Mouse (Mus musculus): Measurements from ENCODE around the gene Lgr6. TPM values are rescaled to one million over a fixed set of nuclear protein-coding genes. Genes with fewer than 3 reads are reported as not detected.

The Lgr6 gene
- total and polyA plus RNA-seq, 3 experiments: 0.30 to 0.54 (median 0.38) TPM

DNA sequence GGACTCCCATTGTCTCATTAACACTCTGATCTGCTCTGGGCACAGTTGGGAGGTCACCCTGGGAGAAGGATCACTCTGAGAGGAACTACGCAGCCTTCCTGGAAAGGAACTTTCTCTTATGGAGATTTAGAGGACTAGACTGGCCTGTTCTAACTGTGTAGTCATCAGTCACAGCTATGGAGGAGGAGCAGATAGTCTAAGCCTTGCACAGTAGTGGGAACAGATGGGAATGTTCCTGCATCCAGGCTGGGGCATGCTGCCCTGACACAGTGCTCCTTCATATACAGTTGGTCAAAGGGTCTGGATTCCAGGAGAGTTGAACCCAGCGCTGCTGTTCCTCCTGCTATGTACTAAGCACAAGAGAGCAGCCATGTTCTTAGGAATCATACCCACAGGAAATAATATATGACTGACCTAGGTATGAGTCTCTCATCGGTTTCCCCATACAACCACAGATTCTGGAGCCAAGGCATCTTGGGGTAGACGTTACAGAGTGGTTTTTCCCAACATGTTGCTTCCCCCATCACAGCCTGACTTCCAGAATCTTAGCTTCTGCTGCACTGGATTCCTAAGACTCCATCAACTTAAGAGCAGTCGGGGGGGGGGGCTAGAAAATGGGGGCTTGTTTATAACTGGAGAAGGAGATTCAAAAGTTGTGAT, 84.7 kb downstream of the Lgr6 start:
- TF ChIP-seq GATA1 (IDR thresholded peaks at IDR 0.05; ENCODE audit: borderline replicate concordance, low read length) (no peak), GATA2 (IDR thresholded peaks at IDR 0.05; ENCODE audit: borderline replicate concordance, low read depth, low read length) (no peak), TAL1 (conservative IDR thresholded peaks at IDR 0.05; ENCODE audit: low read depth, low read length) (no peak), CTCF (IDR thresholded peaks at IDR 0.05; ENCODE audit: low read depth, low read length) (no peak), POLR2AphosphoS5 (IDR thresholded peaks at IDR 0.05; ENCODE audit: insufficient replicate concordance, low read depth, low read length) (no peak)
- peaks cover 22% of the 10 kb centered on the region; the same call in 1 of the 2 replicates for H3K27me3 ChIP-seq (ENCODE audit: insufficient read depth, low read length)
- H3K9me3 ChIP-seq (replicated peaks): peaks cover 3% of the 10 kb centered on the region
- no peak overlapping the region for H3K4me3 ChIP-seq (ENCODE audit: low read depth, low read length)
- no peaks in the 10 kb centered on the region for H3K36me3 ChIP-seq (replicated peaks)
- ATAC-seq (ENCODE audit: extremely low read depth, insufficient number of reproducible peaks, low FRiP score, poor library complexity, severe bottlenecking): no peak
- H3K4me1 ChIP-seq (ENCODE audit: insufficient read depth, low read depth, low read length): no peaks in the 10 kb centered on the region
- DNase-seq (ENCODE audit: low spot score): no peak

DNA sequence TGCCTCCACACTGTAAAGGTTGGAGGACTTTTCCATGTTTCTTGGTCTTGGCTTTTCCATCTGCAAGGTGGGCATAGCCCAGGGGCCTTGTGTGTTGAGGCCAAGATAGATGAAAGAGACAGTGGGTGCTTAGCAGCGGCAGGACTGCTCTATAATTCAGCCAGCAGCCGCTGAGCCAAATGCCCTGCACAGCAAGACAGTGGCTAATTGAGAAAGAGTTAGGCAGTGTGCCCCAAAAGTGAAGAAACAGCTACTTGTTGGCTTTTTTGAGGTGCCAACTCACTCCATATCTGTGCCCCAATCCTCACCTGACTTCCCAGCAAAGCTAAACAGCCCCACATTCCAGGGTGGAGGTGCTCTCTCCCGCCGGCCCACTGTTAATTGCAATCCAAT, 85.3 kb downstream of the Lgr6 start:
- no peaks in the 10 kb centered on the region for H3K4me1 ChIP-seq (ENCODE audit: insufficient read depth, low read depth, low read length)
- DNase-seq (ENCODE audit: low spot score) (no peak), ATAC-seq (ENCODE audit: extremely low read depth, insufficient number of reproducible peaks, low FRiP score, poor library complexity, severe bottlenecking) (no peak)
- H3K4me3 ChIP-seq (ENCODE audit: low read depth, low read length): no peak overlapping the region
- no peaks in the 10 kb centered on the region for H3K36me3 ChIP-seq (replicated peaks)
- H3K27me3 ChIP-seq (ENCODE audit: insufficient read depth, low read length): peaks cover 20% of the 10 kb centered on the region
- H3K9me3 ChIP-seq (replicated peaks): peaks cover 3% of the 10 kb centered on the region
- no peak for TF ChIP-seq GATA1 (IDR thresholded peaks at IDR 0.05; ENCODE audit: borderline replicate concordance, low read length)
- no peak for TF ChIP-seq CTCF (IDR thresholded peaks at IDR 0.05; ENCODE audit: low read depth, low read length)
- no peak for TF ChIP-seq TAL1 (conservative IDR thresholded peaks at IDR 0.05; ENCODE audit: low read depth, low read length)
- no peak for TF ChIP-seq POLR2AphosphoS5 (IDR thresholded peaks at IDR 0.05; ENCODE audit: insufficient replicate concordance, low read depth, low read length)
- TF ChIP-seq GATA2 (IDR thresholded peaks at IDR 0.05; ENCODE audit: borderline replicate concordance, low read depth, low read length): no peak

DNA sequence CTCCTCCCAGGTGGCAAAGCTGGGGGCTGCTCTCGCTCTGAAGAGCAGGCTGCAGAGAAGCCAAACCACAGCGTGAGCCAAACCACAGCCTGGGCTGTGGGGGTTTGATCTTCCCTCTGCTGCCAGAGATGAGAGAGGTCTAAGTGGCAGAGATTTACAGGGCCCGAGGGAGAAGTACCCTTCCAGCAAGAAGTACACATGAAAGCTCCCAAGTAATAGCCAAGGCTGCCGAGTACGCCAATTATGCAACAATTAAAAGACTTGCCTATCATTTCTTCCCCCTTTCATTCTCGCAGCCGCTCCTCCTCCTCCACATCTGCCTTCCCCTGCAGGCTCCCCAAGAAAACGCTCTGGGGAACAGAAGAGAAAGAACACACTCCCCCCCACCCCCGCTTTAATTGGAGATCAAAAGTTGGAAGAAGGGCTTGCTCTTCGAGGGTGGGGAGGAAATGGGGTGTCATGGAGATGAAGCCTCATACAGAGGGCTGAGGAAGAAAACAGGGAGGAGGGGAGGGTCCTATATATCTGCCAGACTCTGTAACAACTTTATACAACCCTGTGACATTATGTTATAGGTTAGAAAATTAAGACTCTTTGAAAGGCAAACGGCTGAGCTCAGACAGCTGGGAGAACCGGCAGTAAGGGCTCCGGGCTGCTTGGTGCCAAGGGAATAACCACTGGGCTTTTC, 85.8 kb downstream of the Lgr6 start:
- peaks cover 3% of the 10 kb centered on the region for H3K9me3 ChIP-seq (replicated peaks)
- ATAC-seq (ENCODE audit: extremely low read depth, insufficient number of reproducible peaks, low FRiP score, poor library complexity, severe bottlenecking) (no peak), DNase-seq (ENCODE audit: low spot score) (no peak)
- H3K36me3 ChIP-seq (replicated peaks): no peaks in the 10 kb centered on the region
- TF ChIP-seq TAL1 (conservative IDR thresholded peaks at IDR 0.05; ENCODE audit: low read depth, low read length) (no peak), GATA1 (IDR thresholded peaks at IDR 0.05; ENCODE audit: borderline replicate concordance, low read length) (no peak), CTCF (IDR thresholded peaks at IDR 0.05; ENCODE audit: low read depth, low read length) (no peak), POLR2AphosphoS5 (IDR thresholded peaks at IDR 0.05; ENCODE audit: insufficient replicate concordance, low read depth, low read length) (no peak), GATA2 (IDR thresholded peaks at IDR 0.05; ENCODE audit: borderline replicate concordance, low read depth, low read length) (no peak)
- H3K27me3 ChIP-seq (ENCODE audit: insufficient read depth, low read length): peaks cover 25% of the 10 kb centered on the region
- H3K4me3 ChIP-seq (ENCODE audit: low read depth, low read length): 0 out of 2 replicates have a peak overlapping the region, but pooled peaks have one; percentile 1
- no peaks in the 10 kb centered on the region for H3K4me1 ChIP-seq (ENCODE audit: insufficient read depth, low read depth, low read length)

DNA sequence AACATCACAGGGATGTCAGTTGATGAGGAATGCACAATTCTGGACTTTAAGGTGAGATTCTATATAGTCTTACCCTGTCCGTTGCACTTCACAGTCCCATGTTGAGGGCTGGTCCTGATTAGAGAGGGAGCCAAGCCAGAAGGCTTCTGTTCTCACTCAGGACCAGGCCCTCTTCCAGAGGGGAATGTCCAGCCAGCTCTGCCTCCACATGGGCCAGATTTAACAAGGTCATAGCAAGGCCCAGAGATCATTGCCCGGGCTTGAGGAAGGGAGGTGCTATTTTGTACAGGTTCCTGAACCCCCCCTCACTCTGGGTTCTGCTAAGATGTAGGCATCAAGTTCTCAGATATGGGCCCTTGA, 87.4 kb downstream of the Lgr6 start:
- H3K4me1 ChIP-seq (ENCODE audit: insufficient read depth, low read depth, low read length): no peaks in the 10 kb centered on the region
- no peak for TF ChIP-seq POLR2AphosphoS5 (IDR thresholded peaks at IDR 0.05; ENCODE audit: insufficient replicate concordance, low read depth, low read length)
- TF ChIP-seq CTCF (IDR thresholded peaks at IDR 0.05; ENCODE audit: low read depth, low read length): no peak
- no peak for TF ChIP-seq TAL1 (conservative IDR thresholded peaks at IDR 0.05; ENCODE audit: low read depth, low read length)
- no peak for TF ChIP-seq GATA1 (IDR thresholded peaks at IDR 0.05; ENCODE audit: borderline replicate concordance, low read length)
- H3K9me3 ChIP-seq (replicated peaks): no peaks in the 10 kb centered on the region
- H3K4me3 ChIP-seq (ENCODE audit: low read depth, low read length): no peak overlapping the region
- DNase-seq (ENCODE audit: low spot score) (no peak), ATAC-seq (ENCODE audit: extremely low read depth, insufficient number of reproducible peaks, low FRiP score, poor library complexity, severe bottlenecking) (no peak)
- peaks cover 24% of the 10 kb centered on the region for H3K27me3 ChIP-seq (ENCODE audit: insufficient read depth, low read length)
- no peaks in the 10 kb centered on the region for H3K36me3 ChIP-seq (replicated peaks)

DNA sequence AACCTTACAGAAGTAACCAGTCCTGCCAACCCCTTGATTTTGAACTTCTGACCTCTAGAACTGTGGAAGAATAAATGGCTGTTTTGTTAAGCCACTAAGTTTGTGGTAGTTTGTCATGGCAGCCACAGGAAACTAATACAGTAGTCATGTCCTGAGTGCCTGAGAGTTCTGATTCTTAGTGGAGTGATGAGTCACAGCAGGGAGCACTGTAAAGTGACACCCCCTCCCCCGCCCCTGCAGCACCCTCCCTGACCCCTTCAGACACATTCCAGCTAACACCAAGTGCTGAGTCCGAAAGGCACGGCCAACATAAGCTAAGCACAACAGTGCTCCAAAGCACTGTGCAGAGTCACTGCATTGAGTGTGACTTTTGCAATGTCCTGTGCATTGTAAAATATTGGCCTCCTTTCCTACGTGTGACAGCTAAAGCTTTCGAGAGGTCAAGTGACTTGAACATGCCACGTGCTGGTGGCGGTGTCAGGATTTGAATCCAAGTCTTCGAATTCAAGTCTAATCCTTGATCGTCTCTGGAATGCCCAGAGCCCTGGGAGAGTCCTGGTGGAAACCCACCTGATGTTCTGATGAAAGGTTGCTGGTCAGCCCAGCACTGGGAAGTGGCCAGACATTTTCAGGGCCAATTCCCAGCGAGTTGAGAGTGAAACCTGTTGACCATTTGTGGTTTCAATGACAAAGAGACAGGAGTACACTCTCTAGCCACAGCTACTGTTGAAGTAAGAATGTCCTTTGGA, 88.0 kb downstream of the Lgr6 start:
- no peaks in the 10 kb centered on the region for H3K36me3 ChIP-seq (replicated peaks)
- no peaks in the 10 kb centered on the region for H3K4me1 ChIP-seq (ENCODE audit: insufficient read depth, low read depth, low read length)
- peaks cover 24% of the 10 kb centered on the region for H3K27me3 ChIP-seq (ENCODE audit: insufficient read depth, low read length)
- TF ChIP-seq GATA1 (IDR thresholded peaks at IDR 0.05; ENCODE audit: borderline replicate concordance, low read length): no peak
- TF ChIP-seq TAL1 (conservative IDR thresholded peaks at IDR 0.05; ENCODE audit: low read depth, low read length): no peak
- TF ChIP-seq CTCF (IDR thresholded peaks at IDR 0.05; ENCODE audit: low read depth, low read length): no peak
- no peak for TF ChIP-seq GATA2 (IDR thresholded peaks at IDR 0.05; ENCODE audit: borderline replicate concordance, low read depth, low read length)
- no peak for TF ChIP-seq POLR2AphosphoS5 (IDR thresholded peaks at IDR 0.05; ENCODE audit: insufficient replicate concordance, low read depth, low read length)
- ATAC-seq (ENCODE audit: extremely low read depth, insufficient number of reproducible peaks, low FRiP score, poor library complexity, severe bottlenecking) (no peak), DNase-seq (ENCODE audit: low spot score) (no peak)
- H3K9me3 ChIP-seq (replicated peaks): no peaks in the 10 kb centered on the region
- no peak overlapping the region for H3K4me3 ChIP-seq (ENCODE audit: low read depth, low read length)

DNA sequence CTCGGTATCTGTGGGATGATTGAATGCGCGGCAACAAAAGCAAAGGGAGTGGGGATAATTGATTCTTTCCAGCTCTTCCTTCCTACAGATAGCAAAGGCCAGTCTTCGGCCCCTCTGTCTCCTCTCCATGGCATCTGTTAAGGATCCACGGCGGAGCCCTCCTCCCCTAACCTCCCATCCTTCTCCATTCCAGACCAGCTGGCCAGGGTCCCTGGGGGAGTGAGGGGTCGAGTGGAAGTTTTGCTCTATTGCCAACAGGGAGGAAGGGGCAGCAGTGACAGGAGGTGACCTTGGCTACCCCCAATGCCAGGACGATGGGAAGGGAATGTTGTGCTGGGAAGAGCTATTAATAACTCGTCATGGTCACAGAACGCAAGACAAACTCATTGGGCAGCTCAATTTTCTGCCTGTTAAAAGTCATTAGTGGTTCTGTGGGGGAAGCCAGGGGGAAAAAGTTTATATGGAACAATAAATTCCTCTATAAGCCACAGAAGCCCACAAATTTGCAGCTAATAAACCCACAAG, 90.1 kb downstream of the Lgr6 start:
- DNase-seq (ENCODE audit: low spot score): no peak
- ATAC-seq (ENCODE audit: extremely low read depth, insufficient number of reproducible peaks, low FRiP score, poor library complexity, severe bottlenecking): no peak
- Histone ChIP-seq H3K9me3 (replicated peaks) (no peaks in the 10 kb centered on the region), H3K27me3 (ENCODE audit: insufficient read depth, low read length) (peaks cover 29% of the 10 kb centered on the region), H3K36me3 (replicated peaks) (no peaks in the 10 kb centered on the region), H3K4me3 (ENCODE audit: low read depth, low read length) (no peak overlapping the region), H3K4me1 (ENCODE audit: insufficient read depth, low read depth, low read length) (no peaks in the 10 kb centered on the region)
- TF ChIP-seq TAL1 (conservative IDR thresholded peaks at IDR 0.05; ENCODE audit: low read depth, low read length) (no peak), GATA2 (IDR thresholded peaks at IDR 0.05; ENCODE audit: borderline replicate concordance, low read depth, low read length) (no peak), CTCF (IDR thresholded peaks at IDR 0.05; ENCODE audit: low read depth, low read length) (no peak), GATA1 (IDR thresholded peaks at IDR 0.05; ENCODE audit: borderline replicate concordance, low read length) (no peak), POLR2AphosphoS5 (IDR thresholded peaks at IDR 0.05; ENCODE audit: insufficient replicate concordance, low read depth, low read length) (no peak)
